Comparison of ENCODE assay signal across 13 mouse cellular contexts in the genomic region with DNA sequence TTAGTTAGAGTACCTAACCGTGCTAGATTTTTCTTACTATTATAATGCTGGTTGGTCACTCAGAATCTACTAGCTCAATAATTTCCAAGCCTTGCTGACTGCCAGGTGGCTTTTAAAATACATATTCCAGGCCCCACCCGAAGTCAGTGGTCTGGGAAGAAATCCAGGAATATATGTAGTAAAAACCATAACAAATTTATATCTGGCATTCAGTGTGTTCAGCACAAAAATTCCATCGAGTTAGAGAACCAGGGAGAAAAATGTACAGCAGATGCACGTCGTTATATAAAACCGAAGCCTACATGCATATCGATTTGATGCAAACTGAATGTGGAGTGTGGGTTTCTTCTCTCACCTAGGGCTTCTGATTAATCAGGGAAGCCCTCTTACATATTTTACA.
"Had no signal": no experiment of that assay in that cellular context is flagged by ENCODE, and none has a peak within 500 bp of the region (broad histone marks: within the 10 kb centered on the region; RNA-seq: fewer than 3 reads in every experiment).

No protein-coding gene starts in this region.

- H3K4me3 ChIP-seq: myocyte; neural tube, embryonic 15.5 days had no signal

- H3K4me1 ChIP-seq: neural tube, embryonic 15.5 days had no signal

- DNase-seq: kidney, adult 11 months; kidney, adult 9 months; kidney, postnatal 36 days; layer of hippocampus, postnatal 36 days; left cerebral cortex, postnatal 4 days; lung, adult 18-20 months; lung, postnatal 36 days; midbrain, embryonic 14.5 days; right cerebral cortex, adult 18-20 months; right cerebral cortex, postnatal 25 days; thymus, postnatal 4 days had no signal
